Mouse (Mus musculus): ENCODE measurements at regions not wholly inside any gene's neighbourhood (a gene's known extent, or its start where the extent isn't known, plus 50 kb on each side); places are given as distances from the start of the nearest gene placed in this dataset.
A peak's percentile ranks its signal among the peaks of the same experiment; 100 is the strongest.
"Not testable (repeated sequence)": the region's sequence is repeated elsewhere in the genome, so short reads cannot be mapped to it uniquely, and the experiment has no call there.

- Histone ChIP-seq H3K4me2 (replicated peaks; ENCODE audit: low read depth, low read length, severe bottlenecking) (no peak overlapping the region), H3K4me1 (ENCODE audit: control insufficient read depth, insufficient read depth, low read length) (no peaks in the 10 kb centered on the region), H3K4me3 (replicated peaks; ENCODE audit: low read length) (no peak overlapping the region), H3K27me3 (ENCODE audit: control insufficient read depth, insufficient read depth, low read length) (no peaks in the 10 kb centered on the region), H3K36me3 (ENCODE audit: control insufficient read depth, insufficient read depth, low read length) (no peaks in the 10 kb centered on the region), H3K9me3 (ENCODE audit: control insufficient read depth, low read length) (no peaks in the 10 kb centered on the region), H3K27ac (replicated peaks; ENCODE audit: low read depth, low read length) (no peak overlapping the region), H3K9ac (ENCODE audit: low read depth, low read length, severe bottlenecking) (no peak overlapping the region)
- WGBS, result 92% methylated on average over 2 of the region's 2 CpGs
- no peak for TF ChIP-seq POLR2A (IDR thresholded peaks at IDR 0.05; ENCODE audit: borderline replicate concordance, extremely low read depth, insufficient read depth, insufficient read length)
- DNase-seq (ENCODE audit: low spot score), result no peak
- ATAC-seq (ENCODE audit: low FRiP score, low read depth), result no peak
These were observed 1108.4 kb downstream of the Trim52 start for GRCm38 (mm10) chr14:107214391-107214790.

GRCm38 (mm10) chr14:107264182-107264581 is 1158.2 kb downstream of the Trim52 start:
- no peak for TF ChIP-seq POLR2A (IDR thresholded peaks at IDR 0.05; ENCODE audit: borderline replicate concordance, extremely low read depth, insufficient read depth, insufficient read length)
- Histone ChIP-seq H3K4me3 (replicated peaks; ENCODE audit: low read length) (no peak overlapping the region), H3K27ac (replicated peaks; ENCODE audit: low read depth, low read length) (no peak overlapping the region), H3K27me3 (ENCODE audit: control insufficient read depth, insufficient read depth, low read length) (no peaks in the 10 kb centered on the region), H3K4me1 (ENCODE audit: control insufficient read depth, insufficient read depth, low read length) (no peaks in the 10 kb centered on the region), H3K36me3 (ENCODE audit: control insufficient read depth, insufficient read depth, low read length) (no peaks in the 10 kb centered on the region), H3K9me3 (ENCODE audit: control insufficient read depth, low read length) (no peaks in the 10 kb centered on the region), H3K9ac (ENCODE audit: low read depth, low read length, severe bottlenecking) (no peak overlapping the region), H3K4me2 (replicated peaks; ENCODE audit: low read depth, low read length, severe bottlenecking) (no peak overlapping the region)
- WGBS, result 91% methylated on average over 2 of the region's 2 CpGs
- no peak for DNase-seq (ENCODE audit: low spot score)
- no peak for ATAC-seq (ENCODE audit: low FRiP score, low read depth)

- H3K27ac ChIP-seq (replicated peaks; ENCODE audit: low read depth, low read length); H3K4me1 ChIP-seq (ENCODE audit: control insufficient read depth, insufficient read depth, low read length); H3K9ac ChIP-seq (ENCODE audit: low read depth, low read length, severe bottlenecking); ATAC-seq (ENCODE audit: low FRiP score, low read depth); DNase-seq (ENCODE audit: low spot score); H3K36me3 ChIP-seq (ENCODE audit: control insufficient read depth, insufficient read depth, low read length); H3K4me3 ChIP-seq (replicated peaks; ENCODE audit: low read length); H3K27me3 ChIP-seq (ENCODE audit: control insufficient read depth, insufficient read depth, low read length); H3K9me3 ChIP-seq (ENCODE audit: control insufficient read depth, low read length); H3K4me2 ChIP-seq (replicated peaks; ENCODE audit: low read depth, low read length, severe bottlenecking): not testable (repeated sequence)
- WGBS, result 75% methylated on average over 7 of the region's 7 CpGs
These were observed 1174.3 kb downstream of the Trim52 start for GRCm38 (mm10) chr14:107280346-107280745.

GRCm38 (mm10) chr14:107329302-107329701 is 1223.3 kb downstream of the Trim52 start:
- WGBS, result 73% methylated on average over 1 of the region's 1 CpGs
- no peak overlapping the region for H3K9ac ChIP-seq (ENCODE audit: low read depth, low read length, severe bottlenecking)
- no peak for TF ChIP-seq POLR2A (IDR thresholded peaks at IDR 0.05; ENCODE audit: borderline replicate concordance, extremely low read depth, insufficient read depth, insufficient read length)
- H3K4me1 ChIP-seq (ENCODE audit: control insufficient read depth, insufficient read depth, low read length), result no peaks in the 10 kb centered on the region
- no peaks in the 10 kb centered on the region for H3K36me3 ChIP-seq (ENCODE audit: control insufficient read depth, insufficient read depth, low read length)
- no peak overlapping the region for H3K27ac ChIP-seq (replicated peaks; ENCODE audit: low read depth, low read length)
- no peak overlapping the region for H3K4me2 ChIP-seq (replicated peaks; ENCODE audit: low read depth, low read length, severe bottlenecking)
- no peak for ATAC-seq (ENCODE audit: low FRiP score, low read depth)
- no peaks in the 10 kb centered on the region for H3K27me3 ChIP-seq (ENCODE audit: control insufficient read depth, insufficient read depth, low read length)
- no peaks in the 10 kb centered on the region for H3K9me3 ChIP-seq (ENCODE audit: control insufficient read depth, low read length)
- H3K4me3 ChIP-seq (replicated peaks; ENCODE audit: low read length), result no peak overlapping the region
- no peak for DNase-seq (ENCODE audit: low spot score)

GRCm38 (mm10) chr14:107340205-107340604 is 1234.2 kb downstream of the Trim52 start:
- H3K9me3 ChIP-seq (ENCODE audit: control insufficient read depth, low read length), result no peaks in the 10 kb centered on the region
- no peak overlapping the region for H3K27ac ChIP-seq (replicated peaks; ENCODE audit: low read depth, low read length)
- ATAC-seq (ENCODE audit: low FRiP score, low read depth) (no peak), DNase-seq (ENCODE audit: low spot score) (peak; percentile 21)
- H3K4me1 ChIP-seq (ENCODE audit: control insufficient read depth, insufficient read depth, low read length), result no peaks in the 10 kb centered on the region
- no peak overlapping the region for H3K9ac ChIP-seq (ENCODE audit: low read depth, low read length, severe bottlenecking)
- H3K4me3 ChIP-seq (replicated peaks; ENCODE audit: low read length), result no peak overlapping the region
- no peak for TF ChIP-seq POLR2A (IDR thresholded peaks at IDR 0.05; ENCODE audit: borderline replicate concordance, extremely low read depth, insufficient read depth, insufficient read length)
- H3K36me3 ChIP-seq (ENCODE audit: control insufficient read depth, insufficient read depth, low read length), result no peaks in the 10 kb centered on the region
- no peak overlapping the region for H3K4me2 ChIP-seq (replicated peaks; ENCODE audit: low read depth, low read length, severe bottlenecking)
- no peaks in the 10 kb centered on the region for H3K27me3 ChIP-seq (ENCODE audit: control insufficient read depth, insufficient read depth, low read length)

- no peak for TF ChIP-seq POLR2A (IDR thresholded peaks at IDR 0.05; ENCODE audit: borderline replicate concordance, extremely low read depth, insufficient read depth, insufficient read length)
- Histone ChIP-seq H3K9me3 (ENCODE audit: control insufficient read depth, low read length) (no peaks in the 10 kb centered on the region), H3K4me2 (replicated peaks; ENCODE audit: low read depth, low read length, severe bottlenecking) (no peak overlapping the region), H3K27me3 (ENCODE audit: control insufficient read depth, insufficient read depth, low read length) (no peaks in the 10 kb centered on the region), H3K4me3 (replicated peaks; ENCODE audit: low read length) (no peak overlapping the region), H3K27ac (replicated peaks; ENCODE audit: low read depth, low read length) (no peak overlapping the region), H3K9ac (ENCODE audit: low read depth, low read length, severe bottlenecking) (no peak overlapping the region), H3K36me3 (ENCODE audit: control insufficient read depth, insufficient read depth, low read length) (no peaks in the 10 kb centered on the region), H3K4me1 (ENCODE audit: control insufficient read depth, insufficient read depth, low read length) (no peaks in the 10 kb centered on the region)
- DNase-seq (ENCODE audit: low spot score), result no peak
- ATAC-seq (ENCODE audit: low FRiP score, low read depth), result no peak
- WGBS, result 26% methylated on average over 1 of the region's 1 CpGs
These were observed 1256.8 kb downstream of the Trim52 start for GRCm38 (mm10) chr14:107362788-107363187.

Data from limb, embryonic 14.5 days (tissue).